Mouse (Mus musculus) T-cell, adult 66 days (primary cell): ENCODE measurements around the gene Rnf133. TPM values are rescaled to one million over a fixed set of nuclear protein-coding genes. Genes with fewer than 3 reads are reported as not detected.

Experiments
- total RNA-seq, 2 experiments: library from RNA; stranded (reverse); gene quantifications; 3 replicates in 1 of 2; 4 replicates in 1 of 2; pipeline ENCODE4 v1.2.4; 2023

The Rnf133 gene
- not detected for total RNA-seq

DNA sequence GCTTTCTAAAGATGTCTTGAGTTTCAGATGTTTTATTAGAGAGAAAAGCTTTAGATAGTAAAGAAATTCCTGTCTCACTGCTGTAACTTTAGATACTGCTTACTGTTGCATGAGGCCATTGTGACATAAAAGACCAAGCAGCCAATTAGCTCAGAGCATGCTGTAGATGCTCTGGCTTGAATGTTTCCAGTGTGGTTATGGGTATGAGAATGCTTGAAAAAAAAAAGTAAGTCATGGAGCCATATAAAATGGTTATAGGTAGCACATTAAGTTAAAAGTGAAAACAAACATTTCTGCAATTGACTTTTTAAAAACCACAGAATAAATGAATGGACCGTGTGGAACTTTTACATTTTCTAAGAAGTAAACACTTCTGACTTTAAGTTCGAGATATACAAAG is at the start of gene Rnf133:
TSS of gene Rnf133 (minus strand) at position 101 of the 400 bp plus-strand sequence.

DNA sequence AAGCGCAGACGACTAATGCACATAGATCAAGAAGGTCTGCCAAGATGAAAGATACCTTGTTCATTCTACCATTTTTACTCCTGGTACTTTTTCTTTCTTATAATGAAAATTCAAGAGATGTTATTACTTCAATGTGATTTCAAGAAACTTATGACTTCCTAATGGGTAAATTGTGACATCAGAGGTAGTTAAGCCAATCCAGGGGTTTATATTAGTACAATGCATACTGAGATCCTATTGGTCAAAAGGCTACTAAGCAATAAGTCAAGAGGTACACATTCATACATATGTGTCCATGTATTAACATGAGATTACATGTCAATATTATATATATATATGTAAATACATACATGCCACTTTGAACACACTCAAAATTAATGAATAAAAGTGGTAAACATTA is 4.9 kb upstream of the Rnf133 start, which contains the start of gene Rnf148:
TSS of gene Rnf148 (minus strand) at position 101 of the 400 bp plus-strand sequence.

Other genes starting within 250 kb of the Rnf133 start
- not detected for gene Rnf148, start 4.8 kb upstream of the Rnf133 start, total RNA-seq
- not detected for gene Cadps2, start 189.1 kb upstream of the Rnf133 start, total RNA-seq